Mouse (Mus musculus) G1E-ER4 (cell line): Measurements from ENCODE around the gene Fam20a. TPM values are rescaled to one million over a fixed set of nuclear protein-coding genes. Genes with fewer than 3 reads are reported as not detected.

ENCODE experiments used
- GATA1 ChIP-seq: IDR thresholded peaks from one replicate; pipeline ENCODE4 v1.8.0; 2012; ENCODE audit warnings: low read length, inconsistent platforms
- polyA plus RNA-seq: library from polyadenylated mRNA; stranded (reverse); fragments of >175 nt; gene quantifications from 2 replicates; pipeline ENCODE4 v1.2.3, GENCODE M21; 2012

The Fam20a gene
- not detected in 2 replicates for polyA plus RNA-seq

GRCm38 (mm10) chr11:109721781-109722446 is at the start of gene Fam20a:
Gene Fam20a (minus strand): TSS chr11:109722279.
- TF ChIP-seq GATA1 = no peak

DNA sequence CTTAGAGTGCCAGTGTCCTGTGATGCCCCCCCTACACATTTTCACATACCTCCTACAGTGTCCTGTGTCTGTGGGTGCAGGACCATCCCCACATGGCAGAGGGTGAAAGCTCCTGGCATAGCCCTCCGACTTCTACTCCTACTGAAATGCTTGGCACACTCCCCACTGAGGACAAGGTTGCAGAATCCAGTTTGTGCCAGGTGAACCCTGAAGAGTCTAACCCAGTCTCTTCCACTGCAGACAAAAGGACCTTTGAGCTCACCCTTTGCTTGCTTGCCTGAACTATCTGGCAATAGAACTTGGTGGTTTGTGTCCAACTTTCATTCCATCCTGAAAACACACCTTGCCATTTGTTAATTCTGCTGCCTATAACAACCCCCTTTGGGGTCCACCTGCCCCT is 49.3 kb upstream of the Fam20a start:
- no peak for TF ChIP-seq GATA1

DNA sequence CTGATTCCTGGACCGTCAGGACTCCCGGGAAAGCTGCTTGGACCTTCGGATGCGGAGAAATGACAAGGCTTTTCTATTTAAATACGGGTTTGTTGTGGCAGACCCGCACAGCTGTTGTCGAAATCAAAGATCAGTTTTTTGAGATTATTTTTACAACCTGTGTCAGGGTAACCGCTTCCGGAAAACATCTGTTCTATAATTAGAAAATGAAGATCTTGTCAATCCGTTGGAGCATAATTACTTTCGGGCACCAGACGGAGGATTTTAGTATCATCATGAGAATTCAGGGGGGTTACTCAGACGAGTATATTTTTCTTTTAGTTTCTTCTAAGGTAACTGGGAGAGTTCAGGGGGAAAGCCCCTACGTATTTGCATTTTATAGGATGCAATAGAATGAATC is 48.1 kb upstream of the Fam20a start:
- TF ChIP-seq GATA1 = no peak

GRCm38 (mm10) chr11:109769091-109769490 is 47.0 kb upstream of the Fam20a start:
- no peak for TF ChIP-seq GATA1

DNA sequence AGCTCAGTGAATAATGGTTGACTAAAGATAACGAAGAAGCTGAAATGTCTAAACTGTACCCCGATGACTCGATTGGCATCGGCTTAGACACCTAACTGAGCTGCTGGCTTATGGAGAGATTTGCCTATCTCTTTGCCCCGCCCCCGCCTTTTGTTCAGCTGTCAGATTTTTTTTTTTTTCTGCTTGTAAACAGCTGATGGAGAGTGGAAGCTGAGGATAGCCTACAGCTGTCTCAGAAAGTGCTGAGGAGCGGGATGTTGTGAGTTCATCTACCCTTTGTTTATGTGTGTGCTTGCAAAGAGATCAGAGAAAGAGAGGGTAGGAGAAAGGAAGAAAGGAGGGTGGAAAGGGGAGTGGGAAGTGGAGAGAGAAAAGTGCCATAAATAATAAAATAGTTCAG is 38.0 kb upstream of the Fam20a start:
- TF ChIP-seq GATA1 = no peak

DNA sequence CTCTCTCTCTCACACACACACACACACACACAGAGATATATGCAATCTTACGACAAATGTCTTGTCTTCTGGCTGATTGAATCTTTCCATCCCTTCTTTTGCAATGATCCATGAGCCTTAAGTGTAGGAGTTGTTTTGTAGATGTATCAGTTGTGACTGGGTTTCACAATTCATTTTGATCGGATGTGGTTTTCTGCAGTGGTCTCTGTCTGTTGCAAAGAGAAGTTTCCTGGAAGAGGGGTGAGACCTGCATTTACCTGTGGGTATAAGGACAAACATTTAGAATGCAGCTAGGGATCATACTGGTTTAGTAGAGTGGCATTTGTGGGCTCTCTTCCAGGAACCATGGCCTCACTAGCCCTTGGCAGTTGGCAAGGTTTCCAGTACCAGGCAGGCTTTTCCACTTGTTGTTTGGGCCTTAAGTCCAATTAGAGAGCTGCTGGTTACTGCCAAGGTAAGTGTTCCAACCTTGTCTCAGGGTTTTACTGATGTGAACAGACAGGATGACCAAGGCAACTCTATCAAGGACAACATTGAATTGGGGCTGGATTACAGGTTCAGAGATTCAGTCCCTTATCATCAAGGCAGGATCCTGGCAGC is 36.6 kb upstream of the Fam20a start:
- TF ChIP-seq GATA1 = no peak

DNA sequence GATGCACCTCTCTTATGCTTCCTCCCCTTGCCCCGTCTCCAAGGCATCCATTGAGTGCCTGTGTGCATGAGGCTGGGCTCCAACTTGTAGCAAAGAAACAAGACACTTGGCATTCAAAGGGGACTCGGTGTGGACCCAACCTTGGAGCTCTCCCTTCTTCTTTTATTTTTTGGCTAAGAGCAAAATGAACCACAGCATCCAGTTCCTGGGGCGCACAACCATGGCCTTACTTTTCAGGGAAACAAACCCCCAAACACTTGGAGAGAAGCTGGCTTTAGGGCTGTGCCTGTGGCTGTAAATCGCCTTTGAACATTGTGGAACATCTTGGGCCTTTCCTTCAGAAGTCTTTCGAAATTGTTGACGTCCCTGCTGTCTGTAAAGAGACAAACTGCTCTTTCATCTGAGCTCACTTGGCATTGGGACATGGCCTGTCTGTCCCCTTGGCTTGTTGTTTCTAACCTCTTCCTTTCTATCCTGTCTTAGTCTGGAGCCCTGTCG is 32.1 kb upstream of the Fam20a start:
- no peak for TF ChIP-seq GATA1

GRCm38 (mm10) chr11:109751636-109752603 is 29.8 kb upstream of the Fam20a start:
- no peak for TF ChIP-seq GATA1

DNA sequence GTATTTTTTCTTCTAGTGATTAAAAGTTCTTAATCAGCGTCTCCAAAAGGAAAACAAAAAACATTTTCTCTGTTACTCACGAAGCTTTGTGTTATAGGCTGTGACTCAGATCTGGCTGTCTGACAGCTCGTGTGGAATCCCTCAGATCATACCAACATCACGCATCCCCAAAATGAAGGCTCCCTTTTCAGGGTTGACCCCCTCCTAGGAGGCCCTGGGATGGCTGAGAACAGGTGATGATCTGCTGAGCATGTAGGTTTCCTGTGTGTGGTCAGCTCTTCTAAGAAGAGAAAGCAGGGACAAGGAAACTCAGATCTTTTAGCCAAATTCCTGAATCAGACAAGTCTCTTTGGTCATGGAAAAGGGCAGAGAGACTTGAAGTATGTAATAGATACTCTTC is 23.1 kb upstream of the Fam20a start:
- no peak for TF ChIP-seq GATA1

DNA sequence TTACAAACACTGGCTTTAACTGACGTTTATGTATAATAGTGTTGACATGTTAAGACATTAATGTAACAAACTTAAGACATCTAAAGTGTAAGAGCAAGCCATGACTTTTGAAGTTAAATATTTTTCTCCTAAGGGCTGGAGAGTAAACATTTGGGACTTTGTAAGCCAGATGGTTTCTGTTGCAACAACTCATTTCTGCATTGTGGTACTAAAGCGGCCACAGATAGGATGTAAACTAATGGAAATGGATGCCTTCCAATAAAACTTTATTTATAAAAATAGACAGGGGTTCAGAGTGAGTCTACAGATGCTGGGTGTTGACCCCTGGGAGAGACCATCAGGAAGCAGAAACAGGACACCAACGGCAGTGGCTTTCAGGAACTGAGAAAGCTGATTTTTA is 15.9 kb upstream of the Fam20a start:
- TF ChIP-seq GATA1 = no peak

- TF ChIP-seq GATA1 = no peak
Measured at GRCm38 (mm10) chr11:109736406-109736805, 14.3 kb upstream of the Fam20a start.

GRCm38 (mm10) chr11:109734341-109734740 is 12.3 kb upstream of the Fam20a start:
- TF ChIP-seq GATA1 = no peak

DNA sequence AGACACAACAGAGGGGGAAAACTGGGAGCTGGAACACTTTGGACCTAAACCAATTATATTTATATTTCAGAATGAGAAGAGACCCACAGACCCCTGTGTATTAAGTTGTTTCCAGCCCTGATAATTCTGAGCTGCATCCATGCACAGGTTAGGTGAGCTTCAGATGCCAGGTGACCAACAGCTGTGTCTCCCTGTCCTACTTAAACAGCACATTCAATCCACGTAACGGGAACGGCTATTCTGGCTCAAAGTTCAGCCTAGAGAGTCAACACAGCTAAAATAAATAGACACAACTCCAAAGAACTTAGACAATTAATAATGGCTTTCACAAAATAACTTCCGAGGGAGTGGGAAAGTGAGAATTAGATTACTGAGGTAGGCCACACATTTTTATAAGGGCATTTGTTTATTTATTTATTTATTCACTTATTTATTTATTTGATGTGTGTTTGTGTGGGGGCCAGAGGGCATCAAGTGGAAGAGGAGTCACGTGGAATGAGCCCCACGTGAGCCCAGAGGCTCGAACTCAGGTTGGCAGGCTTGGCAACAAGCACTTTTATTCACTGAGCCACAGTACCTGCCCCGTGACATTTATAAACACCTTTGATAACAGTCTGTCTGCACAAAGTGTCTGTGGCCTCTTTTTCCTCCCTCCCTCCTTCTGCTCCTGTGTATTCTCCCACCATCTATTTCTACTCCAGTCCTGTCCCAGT is 10.8 kb upstream of the Fam20a start:
- no peak for TF ChIP-seq GATA1

DNA sequence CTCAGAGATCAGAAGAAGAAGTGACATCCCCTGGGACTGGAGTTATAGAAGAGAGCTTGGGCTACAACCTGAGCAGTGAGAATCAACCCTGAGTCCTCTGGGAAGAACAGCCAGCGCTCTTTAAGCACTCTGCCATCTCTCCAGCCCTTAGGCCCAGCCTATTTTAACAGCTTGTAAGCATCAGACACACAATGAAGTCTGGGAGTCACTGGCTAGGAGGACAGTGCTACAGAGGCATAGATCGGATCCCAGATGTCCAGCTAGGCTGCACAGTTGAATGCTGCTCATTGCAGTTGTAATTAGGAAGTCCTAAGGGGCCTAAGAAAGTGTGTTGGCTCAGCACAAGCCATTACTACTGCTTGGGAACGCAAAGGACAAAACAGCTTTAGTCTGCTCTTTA is 6.3 kb upstream of the Fam20a start:
- no peak for TF ChIP-seq GATA1

DNA sequence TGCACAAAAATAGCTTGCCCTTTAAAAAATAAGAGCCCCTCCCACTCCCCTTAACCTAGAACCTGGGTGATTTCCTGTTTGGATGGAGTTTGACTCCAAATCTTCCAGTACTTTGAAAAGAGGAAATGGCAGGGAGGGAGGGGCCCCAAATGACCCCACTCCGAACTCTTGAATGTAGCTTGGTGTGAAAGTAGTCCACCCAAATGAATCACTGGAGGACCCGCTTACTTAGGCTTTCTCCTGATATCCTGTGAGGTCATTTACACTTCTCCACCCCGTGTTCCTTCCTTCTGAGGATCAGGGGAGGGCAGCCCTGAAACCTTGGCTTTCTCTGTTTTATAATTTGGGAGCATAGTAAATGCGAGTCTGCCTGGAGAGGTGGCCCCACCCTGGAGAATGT is 632 bp upstream of the Fam20a start:
- no peak for TF ChIP-seq GATA1
